Mouse (Mus musculus) heart, embryonic 16.5 days (tissue): ENCODE measurements around the gene Cog5. TPM values are rescaled to one million over a fixed set of nuclear protein-coding genes. Genes with fewer than 3 reads are reported as not detected.

ENCODE experiments used
- ATAC-seq: fragments of 200-750 bp; cut with Nextera tagmentation; replicated peaks from 2 replicates; pipeline ENCODE4 v1.8.0; 2017; ENCODE audit warnings: moderate number of reproducible peaks; ENCODE audit not compliant: insufficient read depth, low FRiP score; ENCODE audit errors: extremely low read depth
- H3K27ac ChIP-seq: fragments of 300-500 bp; sonication (generic); 2 replicates; pipeline ENCODE4 v1.5.1; 2014; ENCODE audit warnings: mild to moderate bottlenecking, low read length, control low read depth, moderate library complexity
- H3K27me3 ChIP-seq: fragments of 300-500 bp; sonication (generic); 2 replicates; pipeline ENCODE4 v1.6.1; 2014; ENCODE audit warnings: low read length, mixed read lengths; ENCODE audit not compliant: control insufficient read depth, insufficient read depth
- H3K36me3 ChIP-seq: fragments of 300-500 bp; sonication (generic); 2 replicates; pipeline ENCODE4 v1.6.1; 2014; ENCODE audit not compliant: control insufficient read depth, insufficient read depth
- H3K4me1 ChIP-seq: fragments of 300-500 bp; sonication (generic); 2 replicates; pipeline ENCODE4 v1.6.1; 2014; ENCODE audit warnings: low read length, mixed read lengths; ENCODE audit not compliant: control insufficient read depth, insufficient read depth
- H3K4me2 ChIP-seq: fragments of 300-500 bp; sonication (generic); 2 replicates; pipeline ENCODE4 v1.6.1; 2014; ENCODE audit warnings: low read depth, mild to moderate bottlenecking, control low read depth, low read length
- H3K4me3 ChIP-seq: fragments of 300-500 bp; sonication (generic); 2 replicates; pipeline ENCODE4 v1.5.1; 2014; ENCODE audit warnings: mild to moderate bottlenecking, control low read depth, low read length
- H3K9ac ChIP-seq: fragments of 300-500 bp; sonication (generic); 2 replicates; pipeline ENCODE4 v1.6.1; 2014; ENCODE audit warnings: low read length, control low read depth
- H3K9me3 ChIP-seq: fragments of 300-500 bp; sonication (generic); replicated peaks from 2 replicates; pipeline ENCODE4 v1.6.1; 2016; ENCODE audit warnings: low read length; ENCODE audit not compliant: control insufficient read depth
- WGBS: fragments of 180-500 bp; shearing (Covaris S2); extraction: QIAGEN DNeasy Blood & Tissue Kit; methylation state at CpG from one replicate; pipeline ENCODE4 v1.1.7; 2014; 5-methylcytosine and 5-hydroxymethylcytosine counted together
- polyA plus RNA-seq: library from polyadenylated mRNA; unstranded; fragments of >200 nt; fragmentation: Nextera tagmentation; extraction: Ambion mirVana; gene quantifications from 2 replicates; pipeline ENCODE4 v1.2.1, GENCODE M21; 2015

The Cog5 gene
- polyA plus RNA-seq, 1 experiment from 2014 or later, result 27.3 TPM

- WGBS, result 1% methylated on average over 73 of the region's 73 CpGs
- ATAC-seq, result peak; percentile 91
- Histone ChIP-seq H3K4me1 (peaks cover 3% of the 10 kb centered on the region; the same call in 1 of the 2 replicates), H3K4me2 (peak within 1 kb of the TSS; percentile 79), H3K27me3 (no peaks in the 10 kb centered on the region), H3K9me3 (no peaks in the 10 kb centered on the region), H3K9ac (peak within 1 kb of the TSS; percentile 81), H3K27ac (peak within 1 kb of the TSS; percentile 71), H3K4me3 (peak within 1 kb of the TSS; percentile 65), H3K36me3 (no peaks in the 10 kb centered on the region)
These were observed 20.1 kb upstream of the Cog5 start, which contains the start of gene Bcap29 for GRCm38 (mm10) chr12:31634343-31635239. Gene Bcap29 (minus strand): TSS chr12:31634658.

GRCm38 (mm10) chr12:31635240-31635607 lies 19.4 kb upstream of the Cog5 start:
- WGBS, result 94% methylated on average over 3 of the region's 3 CpGs
- H3K4me3 ChIP-seq, result no peak overlapping the region
- no peaks in the 10 kb centered on the region for H3K27me3 ChIP-seq
- no peaks in the 10 kb centered on the region for H3K36me3 ChIP-seq
- no peak overlapping the region for H3K9ac ChIP-seq
- H3K4me1 ChIP-seq, result peaks cover 3% of the 10 kb centered on the region; the same call in 1 of the 2 replicates
- H3K27ac ChIP-seq, result no peak overlapping the region
- peak overlapping the region; percentile 79; the same call in 1 of the 2 replicates for H3K4me2 ChIP-seq
- no peaks in the 10 kb centered on the region for H3K9me3 ChIP-seq
- no peak for ATAC-seq

GRCm38 (mm10) chr12:31653611-31654010 lies 1.1 kb upstream of the Cog5 start:
- Histone ChIP-seq H3K9ac (no peak overlapping the region), H3K4me2 (peak overlapping the region; percentile 34; the same call in 1 of the 2 replicates), H3K27me3 (no peaks in the 10 kb centered on the region), H3K36me3 (no peaks in the 10 kb centered on the region), H3K4me1 (peaks cover 7% of the 10 kb centered on the region), H3K27ac (no peak overlapping the region), H3K4me3 (no peak overlapping the region), H3K9me3 (no peaks in the 10 kb centered on the region)
- WGBS, result 79% methylated on average over 5 of the region's 5 CpGs
- no peak for ATAC-seq

DNA sequence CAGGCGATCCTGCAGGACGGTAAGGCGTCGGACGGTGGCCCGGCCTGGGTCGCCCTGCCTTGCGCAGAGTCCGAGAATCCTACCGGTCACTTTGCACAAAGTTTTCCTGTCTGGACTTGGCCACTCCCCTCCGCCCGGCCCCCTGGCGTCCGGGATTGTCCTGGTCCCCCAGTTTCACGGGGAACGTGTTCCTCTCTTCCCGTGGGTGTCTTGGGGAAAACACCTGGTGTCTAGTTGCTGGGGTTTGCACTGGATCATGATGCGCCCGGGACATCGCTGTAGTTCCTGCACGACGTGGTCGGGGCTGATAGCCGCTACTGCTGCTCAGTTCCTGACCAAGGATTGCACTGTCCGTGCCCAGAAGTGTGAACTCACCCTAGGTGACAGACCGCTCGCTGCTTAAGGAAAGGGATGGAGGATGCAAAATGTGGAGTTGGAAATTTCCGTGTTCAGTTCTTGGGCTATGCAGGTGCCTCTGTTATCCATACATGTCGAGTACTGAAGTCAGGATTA lies 352 bp downstream of the Cog5 start:
- under 1% methylated on average over 29 of the region's 29 CpGs for WGBS
- Histone ChIP-seq H3K27me3 (no peaks in the 10 kb centered on the region), H3K4me2 (peak overlapping the region; percentile 78), H3K4me1 (peaks cover 7% of the 10 kb centered on the region), H3K9ac (peak overlapping the region; percentile 90), H3K36me3 (no peaks in the 10 kb centered on the region), H3K9me3 (no peaks in the 10 kb centered on the region), H3K4me3 (peak overlapping the region; percentile 74), H3K27ac (peak overlapping the region; percentile 93)
- ATAC-seq, result peak; percentile 76

GRCm38 (mm10) chr12:31656841-31657240 lies 2.2 kb downstream of the Cog5 start:
- peaks cover 7% of the 10 kb centered on the region for H3K4me1 ChIP-seq
- H3K4me2 ChIP-seq, result no peak overlapping the region
- 95% methylated on average over 2 of the region's 2 CpGs for WGBS
- no peak overlapping the region for H3K4me3 ChIP-seq
- H3K9me3 ChIP-seq, result no peaks in the 10 kb centered on the region
- no peak overlapping the region for H3K27ac ChIP-seq
- ATAC-seq, result no peak
- H3K27me3 ChIP-seq, result no peaks in the 10 kb centered on the region
- H3K36me3 ChIP-seq, result no peaks in the 10 kb centered on the region
- H3K9ac ChIP-seq, result no peak overlapping the region

- Histone ChIP-seq H3K4me3 (no peak overlapping the region), H3K27me3 (no peaks in the 10 kb centered on the region), H3K4me2 (no peak overlapping the region), H3K9me3 (no peaks in the 10 kb centered on the region), H3K4me1 (no peaks in the 10 kb centered on the region), H3K27ac (no peak overlapping the region), H3K36me3 (peaks cover 25% of the 10 kb centered on the region), H3K9ac (no peak overlapping the region)
- 71% methylated on average over 6 of the region's 6 CpGs for WGBS
- ATAC-seq, result no peak
These were observed 11.3 kb downstream of the Cog5 start for GRCm38 (mm10) chr12:31665999-31666398.

DNA sequence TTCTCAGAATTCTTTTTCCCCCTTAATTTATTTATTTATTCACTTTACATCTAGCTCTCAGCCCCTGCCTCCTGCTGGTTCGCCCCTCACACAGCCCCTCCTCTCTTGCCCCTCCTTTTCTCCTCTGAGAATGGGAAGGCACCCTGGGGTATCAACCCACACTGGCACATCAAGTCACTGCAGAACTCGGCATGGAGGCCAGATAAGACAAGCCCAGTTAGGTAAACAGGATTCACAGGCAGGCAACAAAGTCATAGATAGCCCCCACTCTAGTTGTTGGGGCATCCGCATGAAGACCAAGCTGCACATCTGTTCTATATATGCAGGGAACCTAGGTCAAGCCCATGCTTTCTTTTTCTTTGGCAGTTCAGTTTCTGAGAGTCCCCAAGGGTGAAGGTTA lies 12.5 kb downstream of the Cog5 start:
- H3K27ac ChIP-seq, result no peak overlapping the region
- H3K4me1 ChIP-seq, result no peaks in the 10 kb centered on the region
- ATAC-seq, result no peak
- 64% methylated on average over 3 of the region's 3 CpGs for WGBS
- no peaks in the 10 kb centered on the region for H3K27me3 ChIP-seq
- no peak overlapping the region for H3K4me2 ChIP-seq
- H3K9me3 ChIP-seq, result no peaks in the 10 kb centered on the region
- H3K36me3 ChIP-seq, result peaks cover 25% of the 10 kb centered on the region
- H3K4me3 ChIP-seq, result no peak overlapping the region
- no peak overlapping the region for H3K9ac ChIP-seq

- no peak overlapping the region for H3K4me2 ChIP-seq
- ATAC-seq, result no peak
- no peaks in the 10 kb centered on the region for H3K4me1 ChIP-seq
- H3K9me3 ChIP-seq, result no peaks in the 10 kb centered on the region
- no peaks in the 10 kb centered on the region for H3K27me3 ChIP-seq
- WGBS, result 89% methylated on average over 3 of the region's 3 CpGs
- H3K4me3 ChIP-seq, result no peak overlapping the region
- no peak overlapping the region for H3K9ac ChIP-seq
- H3K36me3 ChIP-seq, result peaks cover 3% of the 10 kb centered on the region; the same call in 1 of the 2 replicates
- no peak overlapping the region for H3K27ac ChIP-seq
These were observed 32.0 kb downstream of the Cog5 start for GRCm38 (mm10) chr12:31686679-31687078.

DNA sequence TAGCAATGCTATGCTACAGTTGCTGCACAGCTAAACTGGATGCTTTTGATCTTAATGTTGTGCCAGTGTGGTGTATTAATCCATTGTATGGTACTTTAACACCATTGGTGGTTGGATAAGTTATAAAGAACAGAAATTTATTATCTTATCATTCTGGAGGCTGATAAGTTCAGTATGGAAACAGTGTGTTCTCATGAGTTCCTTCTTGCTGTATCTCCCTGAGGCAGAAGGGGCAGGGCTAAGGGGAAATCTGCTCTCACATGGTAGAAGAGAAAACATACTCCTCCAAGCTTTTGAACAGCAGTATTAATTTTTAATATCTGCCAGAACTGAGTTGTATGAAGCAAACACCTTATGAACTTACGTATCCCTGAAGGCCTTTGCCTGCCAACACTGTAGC lies 38.6 kb downstream of the Cog5 start:
- WGBS, result 65% methylated on average over 1 of the region's 1 CpGs
- Histone ChIP-seq H3K36me3 (peaks cover 4% of the 10 kb centered on the region; the same call in 1 of the 2 replicates), H3K9me3 (peaks cover 3% of the 10 kb centered on the region; the same call in 1 of the 2 replicates), H3K9ac (no peak overlapping the region), H3K4me2 (no peak overlapping the region), H3K27ac (no peak overlapping the region), H3K4me3 (no peak overlapping the region), H3K4me1 (peaks cover 6% of the 10 kb centered on the region; the same call in 1 of the 2 replicates), H3K27me3 (no peaks in the 10 kb centered on the region)
- ATAC-seq, result no peak
